Mouse (Mus musculus): ENCODE data around the gene Rpap3.
"Not testable (repeated sequence)": the region's sequence is repeated elsewhere in the genome, so short reads cannot be mapped to it uniquely, and the experiment has no call there.

The Rpap3 gene

GRCm38 (mm10) chr15:97693411-97693810 is 12.2 kb downstream of the Rpap3 start:
- in situ Hi-C loops (cut with MboI), result no loop called here

DNA sequence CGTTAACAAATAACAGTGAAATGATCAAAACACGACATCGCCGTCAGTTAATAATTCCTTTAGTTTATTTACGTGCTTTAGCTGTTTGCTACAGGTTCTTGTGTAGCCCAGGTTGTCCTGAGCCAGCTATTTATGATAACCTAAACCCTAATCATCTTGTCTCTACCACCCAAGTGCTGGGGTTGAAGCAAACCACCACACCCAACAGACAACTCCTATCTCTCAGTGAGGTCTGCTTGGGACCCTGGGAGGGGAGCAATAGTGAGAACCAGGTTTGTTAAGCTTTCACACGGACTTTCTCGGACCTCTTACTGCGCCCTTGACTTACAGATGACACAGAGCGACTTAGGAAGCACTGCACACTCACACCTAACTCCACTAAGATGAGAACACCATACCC is 21.5 kb downstream of the Rpap3 start:
- in situ Hi-C loops (cut with MboI), result no loop called here

DNA sequence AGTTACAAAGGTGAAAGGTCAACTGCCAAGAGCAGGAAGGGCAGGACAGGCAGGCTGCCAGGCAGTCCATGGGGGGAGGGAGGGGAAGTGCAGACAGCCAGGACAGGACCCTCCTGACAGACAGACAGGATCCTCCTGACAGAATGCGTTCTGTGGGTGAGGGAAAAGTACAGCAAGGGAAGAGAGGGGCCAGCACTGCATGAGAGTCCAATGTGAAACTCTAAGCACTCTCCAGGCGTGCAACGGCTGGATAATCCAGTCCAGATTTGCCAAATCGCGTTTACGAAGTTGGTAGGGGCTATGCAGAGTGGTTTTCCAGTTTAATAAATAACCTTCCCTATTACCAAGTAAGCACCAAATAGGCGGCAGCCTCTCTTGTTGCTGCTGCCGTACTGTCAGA is 23.6 kb downstream of the Rpap3 start:
- in situ Hi-C loops (cut with MboI), result no loop called here

GRCm38 (mm10) chr15:97679991-97680681 is 25.5 kb downstream of the Rpap3 start:
- in situ Hi-C loops (cut with MboI), result no loop called here

- in situ Hi-C loops (cut with MboI), result no loop called here
Measured at GRCm38 (mm10) chr15:97677341-97677740, 28.3 kb downstream of the Rpap3 start.

DNA sequence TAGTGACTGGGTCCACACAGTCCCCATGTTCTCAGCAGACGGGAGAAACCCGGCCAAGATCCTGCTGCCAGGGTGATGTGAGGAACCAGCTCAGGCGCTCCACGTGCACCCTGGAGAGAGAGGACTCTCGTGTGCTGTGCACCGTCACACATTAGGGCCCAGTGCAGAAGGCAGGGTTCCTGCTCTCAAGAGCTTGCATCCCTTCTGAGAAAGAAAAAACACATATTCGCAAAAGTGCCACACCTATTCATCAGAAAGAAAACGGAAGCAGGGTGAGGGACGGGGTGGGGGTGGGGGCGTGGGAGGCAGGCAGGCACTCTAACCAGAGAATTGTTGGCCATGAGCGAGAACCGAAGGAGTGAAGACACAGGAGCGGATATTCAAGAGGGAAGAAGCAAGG is 29.7 kb downstream of the Rpap3 start:
- in situ Hi-C loops (cut with MboI), result no loop called here

- in situ Hi-C loops (cut with MboI), result no loop called here
Measured at GRCm38 (mm10) chr15:97674423-97674822, 31.2 kb downstream of the Rpap3 start.

GRCm38 (mm10) chr15:97673256-97674000 is 32.2 kb downstream of the Rpap3 start:
- in situ Hi-C loops (cut with MboI), result no loop called here

GRCm38 (mm10) chr15:97672211-97672765 is 33.3 kb downstream of the Rpap3 start:
- in situ Hi-C loops (cut with MboI), result no loop called here

DNA sequence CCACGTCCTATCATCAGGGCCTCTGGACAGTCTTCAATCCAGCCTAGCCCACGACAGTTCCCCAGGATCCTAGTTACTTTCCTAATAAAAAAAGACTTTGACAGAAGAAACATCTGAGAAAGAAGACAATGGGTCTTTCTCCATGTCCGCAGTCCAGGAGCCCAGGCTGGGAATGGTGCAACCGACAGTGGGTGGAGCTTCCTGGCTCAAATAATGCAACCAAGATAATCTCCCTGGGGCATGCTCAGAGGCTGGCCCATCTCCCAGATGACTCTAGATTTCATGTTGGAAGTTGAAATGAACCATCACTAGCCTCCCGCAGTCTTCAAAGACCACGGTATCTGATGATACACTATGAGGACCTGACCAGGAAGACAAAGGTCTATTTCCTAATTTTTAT is 35.1 kb downstream of the Rpap3 start:
- in situ Hi-C loops (cut with MboI), result no loop called here

GRCm38 (mm10) chr15:97668158-97668877 is 37.3 kb downstream of the Rpap3 start:
- in situ Hi-C loops (cut with MboI), result not testable (repeated sequence)

GRCm38 (mm10) chr15:97667437-97667836 is 38.2 kb downstream of the Rpap3 start:
- in situ Hi-C loops (cut with MboI), result no loop called here

- in situ Hi-C loops (cut with MboI), result no loop called here
Measured at GRCm38 (mm10) chr15:97666457-97666770, 39.2 kb downstream of the Rpap3 start.

- in situ Hi-C loops (cut with MboI), result no loop called here
Measured at GRCm38 (mm10) chr15:97665770-97666456, 39.7 kb downstream of the Rpap3 start.

- in situ Hi-C loops (cut with MboI), result no loop called here
Measured at GRCm38 (mm10) chr15:97664981-97665668, 40.5 kb downstream of the Rpap3 start.

- in situ Hi-C loops (cut with MboI), result no loop called here
Measured at GRCm38 (mm10) chr15:97663750-97664406, 41.7 kb downstream of the Rpap3 start.

DNA sequence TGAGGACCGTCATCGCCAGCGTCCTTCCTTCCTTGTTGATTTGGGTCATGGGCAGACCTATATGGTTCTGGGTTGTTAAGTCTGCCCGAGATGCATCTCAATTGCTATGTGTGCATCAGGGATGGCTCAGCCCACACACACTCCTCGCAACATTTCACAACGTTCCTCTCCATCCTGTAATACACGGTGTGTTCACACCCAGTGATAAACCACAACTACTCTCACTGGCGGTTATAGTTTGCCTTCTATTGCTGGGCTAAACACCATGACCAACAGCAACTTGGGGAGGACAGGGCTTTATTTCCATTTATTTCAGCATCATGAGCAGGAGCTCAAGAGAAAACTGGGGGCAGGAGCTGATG is 46.9 kb downstream of the Rpap3 start:
- in situ Hi-C loops (cut with MboI), result no loop called here

GRCm38 (mm10) chr15:97657856-97658754 is 47.5 kb downstream of the Rpap3 start:
- in situ Hi-C loops (cut with MboI), result no loop called here

DNA sequence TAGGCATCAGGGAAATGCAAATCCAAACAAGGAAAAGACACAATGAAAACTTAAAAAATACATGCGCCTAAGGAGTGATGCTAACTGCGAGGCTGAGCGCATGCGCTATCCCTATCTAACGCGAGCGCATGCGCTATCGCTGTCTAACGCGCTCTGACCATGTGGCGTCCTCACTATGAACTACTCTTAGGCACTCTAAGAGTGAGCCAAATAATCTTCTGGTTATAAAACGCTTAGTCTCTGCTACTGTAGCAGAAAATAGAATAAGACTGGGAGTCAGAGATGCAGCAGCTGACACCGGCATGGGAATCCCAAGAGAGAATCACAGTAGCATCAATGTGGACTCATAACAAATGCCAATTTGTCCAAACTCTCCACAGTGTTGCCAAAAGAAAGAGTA is 48.2 kb downstream of the Rpap3 start:
- in situ Hi-C loops (cut with MboI), result no loop called here

- in situ Hi-C loops (cut with MboI), result no loop called here
Measured at GRCm38 (mm10) chr15:97649726-97650125, 55.9 kb downstream of the Rpap3 start.

Data from mature B cell (primary cell).